ENCODE assay signal across 8 mouse cellular contexts in genomic region chr11:120345067-120345681, GRCm38 (mm10). TPM values are rescaled to one million over a fixed set of nuclear protein-coding genes. Genes with fewer than 3 reads are reported as not detected.
DNase-seq lines count a peak whose midpoint lies in the region; ATAC-seq lines count a peak whose summit lies in the region.

No protein-coding gene starts in this region.

- no peak for ATAC-seq in embryonic facial prominence, embryonic 15.5 days (ENCODE audit: insufficient number of reproducible peaks, low FRiP score, low TSS enrichment, low read depth)
- ATAC-seq in hindbrain, embryonic 15.5 days (ENCODE audit: low FRiP score, low read depth) = no peak
- no peak for ATAC-seq in CD4-positive, CD25-positive, alpha-beta regulatory T cell, adult 4 months

- H3K4me1 ChIP-seq in embryonic facial prominence, embryonic 15.5 days = peaks cover 15% of the 10 kb centered on the region
- H3K4me1 ChIP-seq in hindbrain, embryonic 15.5 days (replicated peaks) = peaks cover 30% of the 10 kb centered on the region

- peak overlapping the region; percentile 34 for H3K4me2 ChIP-seq in embryonic facial prominence, embryonic 15.5 days (replicated peaks)
- H3K4me2 ChIP-seq in hindbrain, embryonic 15.5 days = peak overlapping the region; percentile 94

- H3K4me3 ChIP-seq in embryonic facial prominence, embryonic 15.5 days (replicated peaks) = peak overlapping the region; percentile 17; the same call in 1 of the 2 replicates
- peak overlapping the region; percentile 42 for H3K4me3 ChIP-seq in hindbrain, embryonic 15.5 days

- 28% methylated on average over 1 of the region's 1 CpGs for WGBS in embryonic facial prominence, embryonic 15.5 days
- 34% methylated on average over 1 of the region's 1 CpGs for WGBS in hindbrain, embryonic 15.5 days

- no peak overlapping the region for H3K9ac ChIP-seq in embryonic facial prominence, embryonic 15.5 days
- H3K9ac ChIP-seq in hindbrain, embryonic 15.5 days = peak overlapping the region; percentile 47

- H3K27me3 ChIP-seq in embryonic facial prominence, embryonic 15.5 days = no peaks in the 10 kb centered on the region
- H3K27me3 ChIP-seq in hindbrain, embryonic 15.5 days = no peaks in the 10 kb centered on the region

- H3K9me3 ChIP-seq in embryonic facial prominence, embryonic 15.5 days (replicated peaks) = no peaks in the 10 kb centered on the region
- no peaks in the 10 kb centered on the region for H3K9me3 ChIP-seq in hindbrain, embryonic 15.5 days

- peak; percentile 28 to 38 for DNase-seq in cerebellum, postnatal 14 days
- DNase-seq in cerebellum, adult 9-10 months = no peak
- DNase-seq in 3T3-L1 (ENCODE audit: low read depth, low spot score) = peak; percentile 73
- peak; percentile 46 for DNase-seq in lung, postnatal 10 days
- no peak for DNase-seq in c-Kit-positive CD71-positive TER-119-positive erythroid progenitor cells, embryonic 14.5 days (ENCODE audit: low spot score)

- peak overlapping the region; percentile 63 for H3K27ac ChIP-seq in embryonic facial prominence, embryonic 15.5 days (replicated peaks)
- H3K27ac ChIP-seq in hindbrain, embryonic 15.5 days (replicated peaks) = peak overlapping the region; percentile 67

- H3K36me3 ChIP-seq in embryonic facial prominence, embryonic 15.5 days = peaks cover 9% of the 10 kb centered on the region
- H3K36me3 ChIP-seq in hindbrain, embryonic 15.5 days = peaks cover 10% of the 10 kb centered on the region

RNA-seq across cellular contexts. Expression of gene Actg1, which starts 3.2 kb away (rescaled TPM):
- polyA plus RNA-seq in embryonic facial prominence, embryonic 15.5 days (2015; fragmentation: Nextera tagmentation; extraction: Ambion mirVana) = 2,143 and 2,279 TPM in 2 replicates
- polyA plus RNA-seq in hindbrain, embryonic 15.5 days (2015; fragmentation: Nextera tagmentation; extraction: Ambion mirVana) = 3,943 and 4,131 TPM in 2 replicates
- 1,000 to 10,000 TPM; 2,387 to 3,192 TPM for polyA plus RNA-seq in CD4-positive, CD25-positive, alpha-beta regulatory T cell, adult 4 months (2017; shearing (Covaris generic))

RNA-seq across cellular contexts. Expression of gene Fscn2, which starts 16.2 kb away (rescaled TPM):
- polyA plus RNA-seq in embryonic facial prominence, embryonic 15.5 days (2015; fragmentation: Nextera tagmentation; extraction: Ambion mirVana) = 0.98 and 1.1 TPM in 2 replicates
- 0.88 and 1.6 TPM in 2 replicates for polyA plus RNA-seq in hindbrain, embryonic 15.5 days (2015; fragmentation: Nextera tagmentation; extraction: Ambion mirVana)
- under 1 TPM; 0.67 to 0.99 TPM for polyA plus RNA-seq in CD4-positive, CD25-positive, alpha-beta regulatory T cell, adult 4 months (2017; shearing (Covaris generic))

RNA-seq across cellular contexts. Expression of gene Faap100, which starts 33.4 kb away (rescaled TPM):
- 35.8 and 39.8 TPM in 2 replicates for polyA plus RNA-seq in embryonic facial prominence, embryonic 15.5 days (2015; fragmentation: Nextera tagmentation; extraction: Ambion mirVana)
- 95.4 and 110 TPM in 2 replicates for polyA plus RNA-seq in hindbrain, embryonic 15.5 days (2015; fragmentation: Nextera tagmentation; extraction: Ambion mirVana)
- 10 to 100 TPM; 17.8 to 27.0 TPM for polyA plus RNA-seq in CD4-positive, CD25-positive, alpha-beta regulatory T cell, adult 4 months (2017; shearing (Covaris generic))

Comparison
In these comparisons a context has a peak if more than half of its experiments do, and no peak if none do; other contexts are left out.
1. DNase-seq: peak in cerebellum, postnatal 14 days (2 of 2), 3T3-L1 (single experiment) and lung, postnatal 10 days (single experiment); none in cerebellum, adult 9-10 months (single experiment) and c-Kit-positive CD71-positive TER-119-positive erythroid progenitor cells, embryonic 14.5 days (single experiment).